Mouse (Mus musculus) 3T3-L1 (cell line): ENCODE results near the gene Cd59a.
"Not testable (repeated sequence)": the region's sequence is repeated elsewhere in the genome, so short reads cannot be mapped to it uniquely, and the experiment has no call there.

Experiments used
- DNase-seq: peaks from one replicate; pipeline ENCODE4 v3.0.0-alpha.2; 2015; ENCODE audit warnings: low read depth, low spot score

The Cd59a gene

GRCm38 (mm10) chr2:104095741-104096213 lies at the start of gene Cd59a:
TSS of gene Cd59a (plus strand) at chr2:104095801.
- peak; percentile 97 for DNase-seq

DNA sequence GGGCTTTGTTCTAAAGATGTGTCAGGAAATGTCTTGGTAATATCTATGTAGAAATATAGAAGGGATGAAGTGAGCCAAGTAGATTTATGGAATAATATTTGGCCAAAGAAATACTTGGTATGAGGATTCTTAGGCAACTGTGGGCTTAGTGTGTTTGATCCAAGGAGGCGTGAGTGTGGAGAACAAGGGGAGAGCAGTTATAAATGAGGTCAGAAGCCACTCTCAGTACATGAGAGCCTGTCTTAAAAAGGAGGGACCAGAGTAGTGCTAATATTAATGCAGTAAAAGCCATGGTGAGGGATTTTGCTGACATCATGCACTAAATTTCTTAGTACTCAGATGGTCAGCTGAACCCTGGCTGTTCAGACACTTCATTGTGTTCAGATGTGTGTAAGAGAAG lies 37.2 kb upstream of the Cd59a start:
- no peak for DNase-seq

GRCm38 (mm10) chr2:104058954-104059353 lies 36.6 kb upstream of the Cd59a start:
- no peak for DNase-seq

GRCm38 (mm10) chr2:104059786-104060185 lies 35.8 kb upstream of the Cd59a start:
- no peak for DNase-seq

- DNase-seq: no peak
Measured at GRCm38 (mm10) chr2:104060996-104061395, 34.6 kb upstream of the Cd59a start.

DNA sequence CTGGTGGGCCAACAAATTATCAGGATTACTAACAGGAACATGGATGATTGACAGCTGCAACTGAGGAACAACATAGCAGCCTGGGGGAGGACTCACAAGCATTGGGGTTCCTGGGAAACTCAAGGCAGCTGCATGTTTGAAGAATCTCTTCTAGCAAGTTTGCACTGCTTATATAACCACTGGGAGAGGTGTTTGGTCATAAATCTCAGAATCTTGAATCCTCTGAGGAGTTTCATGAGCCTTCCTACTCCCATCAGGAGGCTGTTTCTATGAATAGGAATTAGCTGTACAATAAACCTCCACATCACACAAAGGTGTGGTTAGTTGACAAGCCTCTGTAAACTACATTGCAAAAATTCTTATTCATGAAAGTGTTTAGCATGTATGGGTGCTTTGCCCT lies 32.9 kb upstream of the Cd59a start:
- no peak for DNase-seq

GRCm38 (mm10) chr2:104064152-104064551 lies 31.4 kb upstream of the Cd59a start:
- no peak for DNase-seq

GRCm38 (mm10) chr2:104065526-104065925 lies 30.1 kb upstream of the Cd59a start, which contains the start of gene Gm10912:
TSS of gene Gm10912 (plus strand) at chr2:104065826.
- DNase-seq: not testable (repeated sequence)

DNA sequence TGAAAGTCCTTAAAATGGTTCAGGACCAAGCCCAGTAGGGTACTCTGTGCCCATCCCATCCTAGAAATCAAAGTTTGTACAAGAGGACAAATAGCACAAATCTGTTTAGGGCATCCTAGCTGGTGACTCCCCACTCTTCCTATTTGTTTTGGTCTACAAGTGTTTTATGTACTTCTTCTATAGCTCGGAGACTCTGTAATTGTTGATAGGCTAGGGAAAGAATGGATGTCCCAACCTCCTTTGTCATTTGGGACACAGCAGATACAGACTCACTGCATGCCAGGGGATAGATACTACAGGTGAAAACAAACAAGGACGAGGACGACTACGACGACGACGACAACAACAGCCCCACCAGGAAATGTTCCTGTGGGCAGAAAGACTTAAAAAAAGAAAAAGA lies 27.2 kb upstream of the Cd59a start, which contains the start of gene Gm10799:
Gene Gm10799 (minus strand): TSS at position 101 of the 400 bp plus-strand sequence.
- DNase-seq: not testable (repeated sequence)

- peak; percentile 20 for DNase-seq
Measured at GRCm38 (mm10) chr2:104069704-104070185, 25.9 kb upstream of the Cd59a start, which contains the start of gene Cd59b. TSS of gene Cd59b (plus strand) at chr2:104069849.

- not testable (repeated sequence) for DNase-seq
Measured at GRCm38 (mm10) chr2:104078285-104078684, 17.3 kb upstream of the Cd59a start.

GRCm38 (mm10) chr2:104081436-104082050 lies 14.1 kb upstream of the Cd59a start:
- not testable (repeated sequence) for DNase-seq

DNA sequence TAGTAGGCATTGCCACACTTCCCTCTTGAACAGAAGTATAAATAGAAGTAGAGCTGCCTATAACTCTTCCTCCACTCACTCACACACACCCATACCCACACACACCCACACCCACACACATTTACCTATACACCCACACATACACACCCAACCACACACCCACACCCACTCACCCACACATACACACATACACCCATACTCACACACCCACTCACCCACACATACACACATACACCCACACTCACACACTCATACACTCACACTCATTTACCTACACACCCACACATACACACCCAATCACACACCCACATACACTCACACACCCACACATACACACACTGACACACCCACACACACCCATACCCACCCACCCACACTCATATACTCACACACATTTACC lies 13.1 kb upstream of the Cd59a start:
- no peak for DNase-seq

- DNase-seq: not testable (repeated sequence)
Measured at GRCm38 (mm10) chr2:104084027-104084426, 11.6 kb upstream of the Cd59a start.

DNA sequence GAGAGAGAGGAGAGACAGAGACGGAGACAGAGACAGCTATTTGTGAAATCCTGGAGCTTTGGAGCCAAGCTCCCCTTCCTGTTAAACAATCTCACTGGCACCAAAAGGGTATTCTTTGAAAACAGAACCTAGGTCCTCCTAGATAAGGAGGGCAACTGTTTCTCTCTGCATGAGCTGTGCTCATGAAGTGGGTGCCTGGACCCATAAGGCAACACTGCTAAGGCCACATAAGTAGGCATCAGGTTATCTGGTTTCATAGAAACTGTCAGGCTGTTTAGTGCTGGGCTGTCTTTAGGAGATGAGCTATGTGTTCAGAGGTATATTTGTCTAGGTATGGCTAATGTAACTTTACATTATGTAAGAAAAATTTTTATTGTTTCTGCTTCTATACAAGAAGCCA lies 8.0 kb upstream of the Cd59a start:
- not testable (repeated sequence) for DNase-seq

GRCm38 (mm10) chr2:104093305-104093704 lies 2.3 kb upstream of the Cd59a start:
- DNase-seq: no peak

- no peak for DNase-seq
Measured at GRCm38 (mm10) chr2:104096256-104096655, 655 bp downstream of the Cd59a start.

DNA sequence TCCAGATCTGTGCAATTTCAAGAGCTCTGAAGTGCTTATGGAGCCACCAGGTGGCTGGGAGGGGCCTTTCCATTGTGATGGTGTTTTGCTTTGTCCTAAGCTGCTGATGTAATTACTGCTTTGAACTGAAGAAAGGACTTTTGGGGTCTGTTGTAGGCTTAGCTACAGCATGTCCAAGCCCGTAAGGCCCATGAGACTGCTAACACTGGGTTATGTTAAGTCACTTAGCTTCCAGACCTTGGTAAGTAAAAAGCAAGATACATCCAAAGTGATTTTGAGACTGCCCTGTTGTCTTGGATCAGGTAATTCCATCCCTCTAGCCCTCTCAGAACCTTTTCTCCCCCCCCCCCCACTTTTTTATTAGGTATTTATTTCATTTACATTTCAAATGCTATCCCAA lies 1.2 kb downstream of the Cd59a start:
- not testable (repeated sequence) for DNase-seq

- not testable (repeated sequence) for DNase-seq
Measured at GRCm38 (mm10) chr2:104097396-104097795, 1.8 kb downstream of the Cd59a start.

DNA sequence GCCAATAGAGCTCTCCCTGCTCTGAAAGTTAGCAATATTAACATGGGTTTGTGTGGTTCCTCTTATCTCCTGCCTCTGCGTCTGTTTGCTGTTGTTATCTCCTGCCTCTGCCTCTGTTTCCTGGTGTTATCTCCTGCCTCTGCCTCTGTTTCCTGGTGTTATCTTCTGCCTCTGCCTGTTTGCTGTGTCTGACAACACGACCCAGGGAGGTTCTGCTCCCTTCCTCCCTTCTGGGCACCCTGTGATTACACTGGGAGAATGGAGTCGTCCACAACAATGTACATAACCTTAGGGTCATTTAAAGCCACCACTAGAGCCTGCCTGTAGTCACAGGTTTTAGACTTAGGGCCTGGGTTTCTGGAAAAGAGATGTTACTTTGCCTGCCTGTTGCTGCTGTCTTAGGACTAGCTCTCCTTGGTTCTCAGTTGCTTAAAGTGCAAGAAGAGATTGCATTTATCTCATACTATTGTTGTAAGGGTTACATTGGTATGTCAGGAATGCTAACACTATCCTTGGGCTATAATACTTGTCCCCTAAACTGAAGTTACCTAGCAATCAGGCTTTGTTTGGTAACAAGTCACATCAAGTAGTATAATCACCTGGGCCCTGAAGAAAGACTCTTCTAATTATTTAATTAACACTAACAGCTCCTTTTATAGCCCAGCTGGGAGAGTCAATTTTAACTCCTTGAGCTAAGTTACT lies 3.1 kb downstream of the Cd59a start:
- DNase-seq: peak; percentile 40

DNA sequence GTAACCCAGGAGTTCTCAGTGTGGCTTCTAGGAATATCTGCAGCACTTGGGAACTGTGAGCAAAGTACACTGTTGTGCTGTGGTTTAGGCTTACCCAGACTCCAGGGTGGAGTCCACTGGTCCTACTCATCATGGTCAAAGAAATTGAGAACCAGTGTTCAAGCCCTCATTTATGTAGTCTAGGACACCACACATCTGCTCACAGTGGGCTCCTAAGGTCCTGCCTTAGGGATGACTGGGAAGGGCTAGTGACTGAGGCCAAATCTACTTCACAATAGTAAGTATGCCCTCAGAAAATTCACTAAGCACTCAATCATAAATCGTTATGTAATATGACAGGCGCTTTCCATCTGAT lies 3.6 kb downstream of the Cd59a start:
- DNase-seq: no peak

DNA sequence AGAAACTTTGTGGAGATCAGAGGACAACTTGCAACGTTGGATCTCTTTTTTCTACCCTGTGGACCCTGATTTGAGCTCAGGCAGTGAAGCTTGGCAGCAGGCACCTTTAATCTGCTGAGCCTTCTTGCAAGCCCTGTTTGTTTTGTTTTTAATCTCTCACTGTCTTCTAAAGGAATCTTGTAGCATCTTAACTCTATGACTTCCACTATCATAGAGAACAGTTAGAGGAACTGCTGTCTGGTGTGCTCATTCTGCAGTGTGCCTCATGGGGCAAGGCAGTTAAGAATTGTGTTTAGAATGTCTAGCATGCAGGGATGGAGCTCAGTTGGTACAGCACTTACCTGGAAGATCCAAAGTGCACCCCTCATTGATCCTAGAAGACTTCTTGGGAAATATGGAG lies 4.3 kb downstream of the Cd59a start:
- no peak for DNase-seq

DNA sequence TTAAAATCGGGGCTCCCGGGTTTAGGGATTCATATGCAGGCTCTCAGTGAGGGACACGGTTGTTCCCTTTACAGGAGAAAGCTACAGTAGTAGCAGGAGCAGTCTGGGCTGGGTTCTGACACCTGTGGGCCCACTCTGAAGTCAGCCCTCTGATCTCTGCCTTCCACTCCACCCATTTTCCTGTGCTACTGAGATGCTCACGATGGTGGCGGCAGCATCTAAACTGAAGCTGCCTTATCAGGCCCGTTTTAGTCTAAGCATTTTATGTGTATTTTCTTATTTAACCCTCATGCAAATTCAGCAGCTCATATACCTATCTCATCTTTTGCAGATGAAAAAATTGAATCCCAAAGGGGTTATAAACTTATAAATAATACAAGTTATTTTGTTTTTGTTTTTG lies 9.2 kb downstream of the Cd59a start:
- DNase-seq: no peak
